ENCODE assay signal across 19 mouse cellular contexts in genomic region chr10:111592416-111593149, GRCm38 (mm10).
"Had no signal": no experiment of that assay in that cellular context is flagged by ENCODE, and none has a peak within 500 bp of the region (broad histone marks: within the 10 kb centered on the region; RNA-seq: fewer than 3 reads in every experiment).

No protein-coding gene starts in this region.

- H3K4me2 ChIP-seq: kidney, embryonic 15.5 days; liver, embryonic 13.5 days; midbrain, embryonic 11.5 days; neural tube, embryonic 12.5 days; neural tube, embryonic 15.5 days had no signal

- H3K9ac ChIP-seq: kidney, embryonic 15.5 days; liver, embryonic 13.5 days; neural tube, embryonic 12.5 days; neural tube, embryonic 15.5 days had no signal

- DNase-seq: kidney, postnatal 10 days; kidney, postnatal 36 days; left cerebral cortex, postnatal 4 days; liver, embryonic 13.5 days; lung, adult 2 months; lung, postnatal 14 days; lung, postnatal 4 days; midbrain, embryonic 14.5 days; right cerebral cortex, adult 18-20 months; right cerebral cortex, postnatal 14 days; right cerebral cortex, postnatal 4 days; thymus, adult 2 months; thymus, postnatal 14 days; thymus, postnatal 4 days had no signal

- H3K4me3 ChIP-seq: kidney, embryonic 15.5 days; liver, embryonic 13.5 days; neural tube, embryonic 12.5 days; neural tube, embryonic 15.5 days had no signal

- H3K4me1 ChIP-seq: neural tube, embryonic 12.5 days had no signal

- H3K36me3 ChIP-seq: kidney, embryonic 15.5 days; liver, embryonic 13.5 days; neural tube, embryonic 12.5 days; neural tube, embryonic 15.5 days had no signal

- H3K9me3 ChIP-seq: kidney, embryonic 15.5 days; liver, embryonic 13.5 days; neural tube, embryonic 12.5 days; neural tube, embryonic 15.5 days had no signal

- H3K27ac ChIP-seq: kidney, embryonic 15.5 days; liver, embryonic 13.5 days; neural tube, embryonic 12.5 days; neural tube, embryonic 15.5 days; stomach, postnatal 0 days had no signal

- H3K27me3 ChIP-seq: kidney, embryonic 15.5 days; liver, embryonic 13.5 days; neural tube, embryonic 12.5 days; neural tube, embryonic 15.5 days had no signal
